Mouse (Mus musculus) c-Kit-positive CD71-positive TER-119-positive erythroid progenitor cells, embryonic 14.5 days (primary cell): ENCODE results near the gene Pcp2.

Experiments used
- DNase-seq: peaks from one replicate; pipeline ENCODE4 v3.0.0-alpha.2; 2013; ENCODE audit warnings: low spot score

Gene Pcp2

GRCm38 (mm10) chr8:3625445-3625844 is at the start of gene Pcp2:
Gene Pcp2, minus strand, starts transcription at chr8:3625545.
- DNase-seq = no peak

- no peak for DNase-seq
Observed at GRCm38 (mm10) chr8:3674671-3675070, 49.3 kb upstream of the Pcp2 start.

GRCm38 (mm10) chr8:3671980-3672491 is 46.7 kb upstream of the Pcp2 start, which contains the start of gene Fcor:
Gene Fcor, minus strand, starts transcription at chr8:3672362.
- peak; percentile 66 for DNase-seq

GRCm38 (mm10) chr8:3670388-3670787 is 45.0 kb upstream of the Pcp2 start:
- no peak for DNase-seq

GRCm38 (mm10) chr8:3665507-3665906 is 40.2 kb upstream of the Pcp2 start, which contains the start of gene Mcemp1:
Gene Mcemp1, plus strand, starts transcription at chr8:3665754.
- DNase-seq = no peak

GRCm38 (mm10) chr8:3664405-3664804 is 39.1 kb upstream of the Pcp2 start:
- DNase-seq = no peak

GRCm38 (mm10) chr8:3660889-3661288 is 35.5 kb upstream of the Pcp2 start:
- no peak for DNase-seq

GRCm38 (mm10) chr8:3656725-3657381 is 31.5 kb upstream of the Pcp2 start:
- no peak for DNase-seq

- DNase-seq = no peak
Observed at GRCm38 (mm10) chr8:3655526-3655925, 30.2 kb upstream of the Pcp2 start, which contains the start of gene Retn. Gene Retn, plus strand, starts transcription at chr8:3655770.

GRCm38 (mm10) chr8:3654726-3655508 is 29.6 kb upstream of the Pcp2 start:
- no peak for DNase-seq

- DNase-seq = no peak
Observed at GRCm38 (mm10) chr8:3652845-3653244, 27.5 kb upstream of the Pcp2 start.

- DNase-seq = no peak
Observed at GRCm38 (mm10) chr8:3648990-3649389, 23.6 kb upstream of the Pcp2 start.

- no peak for DNase-seq
Observed at GRCm38 (mm10) chr8:3648268-3648667, 22.9 kb upstream of the Pcp2 start.

GRCm38 (mm10) chr8:3647561-3647960 is 22.2 kb upstream of the Pcp2 start:
- DNase-seq = no peak

GRCm38 (mm10) chr8:3646824-3647531 is 21.6 kb upstream of the Pcp2 start:
- no peak for DNase-seq

GRCm38 (mm10) chr8:3645804-3646203 is 20.5 kb upstream of the Pcp2 start:
- DNase-seq = peak; percentile 65

- DNase-seq = peak; percentile 57
Observed at GRCm38 (mm10) chr8:3631478-3631875, 6.1 kb upstream of the Pcp2 start.

- DNase-seq = peak; percentile 79
Observed at GRCm38 (mm10) chr8:3630647-3631477, 5.5 kb upstream of the Pcp2 start, which contains the start of gene Stxbp2. Gene Stxbp2, plus strand, starts transcription at chr8:3630955.

- DNase-seq = peak; percentile 29
Observed at GRCm38 (mm10) chr8:3628014-3628413, 2.7 kb upstream of the Pcp2 start.

GRCm38 (mm10) chr8:3626971-3627370 is 1.6 kb upstream of the Pcp2 start:
- DNase-seq = no peak

GRCm38 (mm10) chr8:3622119-3622518 is 3.2 kb downstream of the Pcp2 start:
- no peak for DNase-seq
